Mouse (Mus musculus): ENCODE results near the gene Olfr325.
A peak's percentile ranks its signal among the peaks of the same experiment; 100 is the strongest.
"Not testable (repeated sequence)": the region's sequence is repeated elsewhere in the genome, so short reads cannot be mapped to it uniquely, and the experiment has no call there.

The Olfr325 gene

DNA sequence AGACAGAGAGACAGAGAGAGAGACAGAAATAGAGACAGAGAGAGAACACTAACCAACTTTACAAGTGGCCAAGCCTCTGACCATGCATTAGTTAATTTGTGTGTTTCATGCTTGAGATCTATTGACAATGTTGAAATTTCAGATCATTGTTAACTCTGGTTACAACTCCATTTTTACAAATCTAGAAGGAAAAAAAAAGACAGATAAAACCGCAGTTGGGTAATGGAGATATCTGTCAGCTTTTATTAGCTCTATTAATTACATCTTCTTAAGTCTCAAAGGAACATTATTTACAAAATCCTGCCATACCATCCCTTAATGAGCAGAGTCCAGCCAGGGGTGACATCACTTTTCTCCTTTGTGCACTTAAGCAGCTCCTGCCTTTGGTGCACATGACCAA lies at the start of gene Olfr325:
Olfr325 (plus strand) TSS at position 301 of the 400 bp plus-strand sequence.
- DNase-seq (ENCODE audit: low spot score in 2 of 2), result no peak

DNA sequence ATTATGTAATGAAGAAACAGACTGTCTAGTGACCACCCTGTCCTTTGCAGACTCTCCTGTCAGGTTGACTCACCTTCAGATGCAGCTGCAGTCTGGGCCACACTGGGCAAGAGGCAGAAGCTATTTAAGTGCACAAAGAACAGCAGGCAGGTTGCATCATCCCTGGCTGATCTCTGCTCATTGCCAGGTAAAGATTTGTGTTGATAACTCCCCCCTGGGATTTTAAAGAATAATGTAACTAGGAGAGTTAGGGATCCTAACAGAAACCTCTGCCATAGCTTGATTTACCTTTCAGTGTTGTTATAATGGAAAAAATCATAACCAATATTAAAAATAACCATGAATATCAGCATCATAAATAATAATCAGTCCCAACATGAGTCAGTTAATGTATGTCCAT lies 42.8 kb upstream of the Olfr325 start, which contains the start of gene Olfr330:
Olfr330 (minus strand) TSS at position 101 of the 400 bp plus-strand sequence.
- not testable (repeated sequence) for DNase-seq (ENCODE audit: low spot score in 2 of 2)

DNA sequence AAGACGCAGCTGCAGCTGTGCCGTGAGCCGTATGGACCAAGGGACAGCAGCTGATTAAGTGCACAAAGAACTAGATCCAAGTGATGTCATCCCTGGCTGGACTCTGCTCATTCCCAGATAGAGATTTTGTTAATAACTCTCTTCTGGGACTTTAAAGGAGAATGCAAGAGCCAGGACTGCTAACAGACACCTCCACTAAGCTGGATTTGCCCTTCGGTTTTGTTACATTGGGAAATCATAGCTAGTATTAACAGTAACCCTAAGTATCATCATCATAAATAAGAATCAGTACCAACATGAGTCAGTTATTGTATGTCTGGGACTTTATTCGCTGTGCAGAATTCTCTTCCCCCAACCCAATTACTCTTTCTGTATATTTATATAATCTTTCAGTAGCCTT lies 31.2 kb upstream of the Olfr325 start, which contains the start of gene Olfr329-ps:
Olfr329-ps (minus strand) TSS at position 101 of the 400 bp plus-strand sequence.
- no peak for DNase-seq (ENCODE audit: low spot score in 2 of 2)

DNA sequence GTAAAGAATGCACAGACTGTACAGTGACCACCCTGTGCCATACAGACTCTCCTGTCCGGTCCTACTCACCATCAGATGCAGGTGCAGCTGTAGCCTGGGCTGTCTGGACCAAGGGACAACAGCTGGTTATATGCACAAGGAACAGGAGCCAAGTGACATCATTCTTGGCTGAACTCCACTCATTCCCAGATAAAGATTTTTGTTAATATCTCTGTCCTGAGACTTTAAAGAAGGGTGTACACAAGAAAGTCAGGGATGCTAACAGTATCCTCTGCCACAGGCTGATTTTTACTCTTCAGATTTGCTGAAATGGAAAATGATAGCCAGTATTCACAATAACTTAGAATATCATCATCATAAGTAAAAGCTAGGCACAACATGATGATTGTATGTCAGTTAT lies 22.0 kb upstream of the Olfr325 start, which contains the start of gene Olfr328:
Olfr328 (minus strand) TSS at position 101 of the 400 bp plus-strand sequence.
- DNase-seq (ENCODE audit: low spot score in 2 of 2), result no peak

DNA sequence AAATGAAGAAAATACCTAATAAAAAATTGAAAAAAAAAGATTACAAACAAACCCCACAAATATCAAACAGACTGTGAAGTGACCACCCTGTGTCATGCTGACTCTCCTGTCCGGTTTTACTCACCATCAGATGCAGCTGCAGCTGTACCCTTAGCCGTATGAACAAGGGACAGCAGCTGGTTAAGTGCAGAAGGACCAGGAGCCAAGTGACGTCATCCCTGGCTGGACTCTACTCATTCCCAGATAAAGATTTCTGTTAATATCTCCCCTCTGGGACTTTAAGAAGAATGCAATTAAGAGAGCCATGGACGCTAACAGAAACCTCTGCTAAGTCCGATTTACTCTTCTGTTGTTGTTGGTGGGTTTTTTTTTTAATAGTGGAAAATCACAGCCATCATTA lies 7.1 kb upstream of the Olfr325 start, which contains the start of gene Olfr224:
Olfr224 (minus strand) TSS at position 149 of the 400 bp plus-strand sequence.
- DNase-seq (ENCODE audit: low spot score in 2 of 2), result no peak

DNA sequence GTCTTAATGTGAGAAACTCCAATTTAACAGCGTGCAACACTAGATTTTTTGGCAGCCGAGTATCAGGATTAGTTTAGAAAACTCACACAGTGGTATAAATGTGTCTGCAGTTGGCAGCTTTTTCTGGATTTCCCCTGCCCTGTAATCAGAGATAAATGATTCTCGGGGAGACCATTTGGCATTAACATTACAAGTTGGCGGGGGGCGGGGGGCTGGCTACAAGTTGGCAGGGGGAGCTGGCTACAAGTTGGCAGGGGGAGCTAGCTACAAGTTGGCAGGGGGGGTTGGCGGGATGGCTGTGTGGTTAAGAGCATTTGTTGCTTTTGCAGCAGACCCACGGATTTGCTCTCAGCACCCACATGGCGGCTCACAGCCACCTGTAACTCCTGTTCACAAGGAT lies 1.1 kb downstream of the Olfr325 start:
- DNase-seq (ENCODE audit: low spot score in 2 of 2), result peak; percentile 69 to 70

DNA sequence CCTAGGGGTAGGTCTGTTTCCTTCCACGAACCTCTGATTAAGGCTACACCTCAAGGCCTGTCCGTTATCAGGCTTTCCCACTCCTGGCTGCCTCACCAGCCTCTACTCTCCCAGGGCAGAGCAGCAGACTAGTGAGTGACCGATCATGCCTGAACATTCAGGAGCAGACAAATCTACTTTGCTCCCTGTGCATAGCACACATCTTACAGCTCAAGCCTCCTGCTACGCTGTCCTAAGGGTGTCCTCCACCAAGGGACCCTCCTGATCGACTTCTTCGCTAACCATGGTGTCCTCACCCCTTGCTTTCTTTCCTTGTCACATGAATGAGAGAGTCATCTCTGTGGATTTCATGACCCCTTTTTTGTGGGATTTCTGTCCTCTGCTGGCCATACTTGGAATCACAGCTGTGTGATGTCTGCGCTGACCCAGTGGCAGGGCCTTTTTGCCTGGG lies 10.4 kb downstream of the Olfr325 start:
- DNase-seq (ENCODE audit: low spot score in 2 of 2), result peak in 1 of 2 experiments; percentile 37

DNA sequence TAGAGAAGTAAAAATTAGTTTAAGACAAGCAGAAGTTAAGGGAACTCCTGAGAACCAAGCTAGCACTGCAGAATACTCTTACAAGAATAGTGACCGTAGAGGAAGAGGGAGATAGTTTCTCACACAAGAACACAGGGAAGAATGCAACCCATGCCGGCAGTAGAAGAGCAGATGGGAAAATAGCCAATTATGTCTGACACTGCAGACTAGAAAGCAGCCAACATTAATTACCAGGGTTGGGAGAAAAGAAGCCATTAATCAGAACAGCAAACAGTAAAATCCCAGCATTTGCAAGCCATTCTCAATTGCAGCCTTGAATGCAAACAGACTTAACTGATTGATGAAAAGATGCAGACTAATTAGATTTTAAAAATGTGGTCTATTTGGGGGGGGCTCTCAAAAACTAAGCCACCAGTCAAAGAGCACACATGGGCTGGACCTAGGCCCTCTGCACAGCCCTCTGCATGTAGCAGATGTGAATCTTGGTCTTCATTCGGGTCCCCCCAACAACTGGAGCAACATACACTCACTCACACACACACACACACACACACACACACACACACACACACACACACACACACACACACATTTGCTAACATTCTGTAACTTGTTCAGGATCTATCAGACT lies 11.2 kb downstream of the Olfr325 start:
- no peak for DNase-seq (ENCODE audit: low spot score in 2 of 2)

DNA sequence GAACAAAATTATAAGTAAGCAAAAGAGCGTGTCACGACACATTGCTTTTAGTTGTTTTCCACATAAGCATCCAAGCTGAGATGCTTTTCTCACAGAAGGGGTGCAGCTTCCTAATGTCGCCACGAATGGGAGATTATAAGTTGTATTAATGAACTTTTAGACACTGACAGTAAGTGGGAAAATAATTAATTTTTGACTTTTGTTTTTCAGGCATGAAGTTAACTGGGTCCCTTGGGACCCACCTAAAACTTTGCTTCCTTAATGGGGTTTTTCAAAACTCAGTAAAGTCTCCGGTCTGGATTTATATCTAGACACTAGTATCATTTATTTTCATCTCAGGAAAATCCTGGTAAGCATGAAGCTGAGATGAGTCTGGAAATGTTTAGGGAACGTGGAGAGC lies 17.3 kb downstream of the Olfr325 start, which contains the start of gene Olfr324:
Olfr324 (plus strand) TSS at position 301 of the 400 bp plus-strand sequence.
- DNase-seq (ENCODE audit: low spot score in 2 of 2), result no peak

DNA sequence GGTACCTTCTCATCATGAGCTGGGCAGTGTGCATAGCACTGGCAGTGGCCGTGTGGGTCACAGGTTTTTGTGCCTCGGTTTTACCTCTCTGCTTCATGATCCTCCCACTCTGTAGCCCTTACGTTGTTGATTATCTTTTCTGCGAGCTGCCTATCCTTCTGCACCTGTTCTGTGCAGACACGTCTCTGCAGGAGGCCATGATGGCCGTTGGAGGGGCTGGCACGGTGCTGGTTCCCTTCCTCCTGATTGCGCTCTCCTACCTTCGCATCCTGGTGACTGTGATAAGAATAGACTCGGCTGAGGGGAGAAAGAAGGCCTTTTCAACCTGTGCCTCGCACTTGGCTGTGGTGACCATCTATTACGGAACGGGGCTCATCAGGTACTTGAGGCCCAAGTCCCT lies 20.3 kb downstream of the Olfr325 start:
- DNase-seq (ENCODE audit: low spot score in 2 of 2), result no peak

DNA sequence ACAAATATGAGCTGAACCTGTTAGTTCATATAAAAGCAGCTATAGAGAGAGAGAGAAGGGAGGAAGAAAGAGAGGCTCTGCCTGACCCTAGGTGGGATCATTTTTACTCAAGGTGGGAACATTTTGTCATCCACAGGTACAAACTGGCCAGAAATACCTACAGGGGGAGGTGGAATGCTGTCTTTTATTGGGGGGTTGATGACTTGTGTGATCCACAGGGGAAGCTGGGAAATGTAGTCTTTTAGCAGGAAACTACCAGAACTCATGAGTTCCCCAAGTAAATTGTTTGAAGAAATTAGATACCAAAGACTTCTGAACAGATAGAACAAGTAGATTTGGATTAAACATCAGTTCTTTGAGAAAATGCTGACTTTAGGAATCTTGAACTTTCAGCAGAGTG lies 24.5 kb downstream of the Olfr325 start:
- DNase-seq (ENCODE audit: low spot score in 2 of 2), result no peak

DNA sequence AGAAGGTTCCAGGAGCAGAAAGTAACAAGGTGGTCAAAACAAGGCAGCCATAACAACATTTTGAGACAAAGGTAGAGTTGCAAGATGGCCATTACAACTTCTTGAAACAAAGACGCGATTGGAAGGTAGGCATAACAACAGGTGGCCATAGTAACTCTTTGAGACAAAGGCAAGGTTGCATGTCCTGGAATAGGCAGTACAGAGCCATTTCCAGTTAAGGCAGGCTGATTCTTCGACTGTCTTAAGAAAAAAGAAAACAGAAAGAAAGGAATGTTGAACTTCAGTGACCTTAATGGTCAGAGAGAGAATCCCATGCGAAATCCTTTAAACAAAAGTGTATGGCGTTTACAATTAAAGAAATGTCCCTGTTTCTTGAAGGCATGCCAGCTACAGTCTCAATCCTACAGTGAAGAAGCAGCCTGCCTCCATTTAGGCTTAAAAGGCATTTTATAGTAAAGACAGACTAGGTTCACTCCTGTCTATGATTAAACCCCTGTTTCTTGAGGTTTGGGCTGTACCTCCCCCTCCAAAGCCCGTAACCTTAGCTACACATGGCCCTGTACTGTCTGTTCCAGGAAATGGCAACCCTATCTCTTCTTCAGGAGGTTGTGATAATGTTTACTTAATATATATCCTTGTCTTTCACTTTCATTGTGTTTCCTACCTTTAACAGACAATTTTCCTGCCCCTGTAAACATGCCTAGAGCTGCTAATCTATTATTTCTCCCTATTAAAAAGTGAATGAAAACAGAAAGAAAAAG lies 25.4 kb downstream of the Olfr325 start:
- DNase-seq (ENCODE audit: low spot score in 2 of 2), result no peak

DNA sequence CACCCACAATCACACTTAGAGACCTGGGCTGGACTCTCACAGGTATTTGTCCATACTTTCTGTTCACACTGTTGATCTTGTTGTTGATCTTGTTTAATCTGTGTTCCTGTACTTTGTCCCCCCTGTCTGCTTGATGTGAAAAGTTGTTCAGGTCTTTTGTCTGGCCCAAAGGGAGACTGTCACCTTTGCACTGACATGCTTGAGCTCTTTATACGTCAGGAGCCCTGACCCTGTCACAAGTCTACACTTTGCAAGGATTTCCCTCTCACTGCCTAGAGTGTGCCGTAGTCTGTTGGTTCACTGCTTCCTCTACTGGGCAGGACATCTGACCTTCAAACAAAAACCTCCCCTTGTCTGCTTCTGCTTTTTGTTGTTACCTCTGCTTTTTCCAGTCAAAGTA lies 27.2 kb downstream of the Olfr325 start:
- no peak for DNase-seq (ENCODE audit: low spot score in 2 of 2)

DNA sequence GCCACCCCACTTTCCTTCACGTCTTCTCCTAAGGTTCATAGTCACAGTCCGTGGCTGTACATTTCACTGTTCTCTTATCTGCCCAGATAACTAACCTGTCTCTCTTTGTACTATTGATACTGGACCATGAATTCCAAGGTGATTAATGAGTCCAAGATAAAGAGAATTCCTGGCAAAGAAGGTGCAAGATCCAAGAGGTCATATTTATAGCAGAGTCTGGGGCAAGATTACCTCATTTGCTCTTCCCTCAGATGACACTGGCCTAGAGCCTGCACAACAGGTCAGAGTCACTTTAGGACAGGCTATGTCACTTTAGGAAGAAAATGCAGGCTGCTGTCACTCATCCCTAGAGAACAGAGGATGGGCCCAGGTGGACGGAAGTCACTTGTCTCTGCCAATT lies 27.7 kb downstream of the Olfr325 start:
- no peak for DNase-seq (ENCODE audit: low spot score in 2 of 2)

DNA sequence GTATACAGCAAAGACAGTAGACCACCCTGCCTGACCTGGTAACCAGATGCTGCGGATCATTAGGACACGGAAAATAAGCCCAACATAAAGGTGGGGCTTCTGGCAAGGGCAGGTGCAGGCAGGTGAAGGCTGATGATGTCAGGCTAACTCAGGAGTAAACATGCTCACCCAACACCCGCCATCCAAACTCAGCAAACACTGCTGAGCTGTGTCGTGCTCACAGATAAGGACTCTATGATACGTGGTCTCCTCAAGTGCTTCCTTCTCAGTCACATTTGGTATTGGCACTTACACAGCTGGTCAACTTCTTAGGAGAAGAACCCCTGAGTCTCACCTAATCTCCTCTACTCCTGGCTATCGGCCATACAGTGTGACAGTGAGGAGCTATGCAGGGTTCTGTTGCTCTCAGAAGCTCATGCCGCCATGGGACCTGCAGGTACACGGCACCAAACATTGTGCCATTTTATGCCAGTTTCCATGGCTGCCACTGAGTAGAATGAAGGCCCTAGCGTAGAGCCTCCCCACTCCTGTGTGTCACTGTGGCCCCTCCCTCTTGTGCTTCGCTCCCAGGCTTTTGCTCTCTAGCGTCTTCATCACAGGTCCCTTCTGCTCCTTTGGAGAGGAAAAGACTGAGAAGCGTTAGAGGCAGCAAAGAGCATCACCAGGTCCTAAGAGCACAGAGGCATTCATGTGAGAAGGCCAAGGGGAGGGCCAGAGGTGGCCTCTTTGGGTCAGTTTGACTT lies 28.8 kb downstream of the Olfr325 start:
- no peak for DNase-seq (ENCODE audit: low spot score in 2 of 2)

DNA sequence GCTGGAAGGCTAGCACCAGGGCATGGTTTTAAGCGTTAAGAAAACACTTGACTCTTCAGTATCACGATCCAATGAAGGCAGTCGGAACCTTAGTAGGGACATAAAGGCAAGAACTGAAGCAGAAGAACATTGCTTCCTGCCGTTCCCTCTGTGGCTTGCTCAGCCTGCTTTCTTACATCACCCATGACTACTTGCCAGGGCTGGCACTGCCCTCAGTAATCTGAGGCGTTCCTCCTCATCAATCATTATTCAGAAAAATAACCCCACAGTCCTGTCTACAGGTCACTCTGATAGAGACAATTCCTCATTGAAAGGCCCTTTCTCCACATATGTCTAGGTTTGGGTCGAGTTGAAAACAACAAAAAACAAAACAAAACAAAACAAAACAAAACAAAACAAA lies 29.5 kb downstream of the Olfr325 start:
- DNase-seq (ENCODE audit: low spot score in 2 of 2), result no peak

DNA sequence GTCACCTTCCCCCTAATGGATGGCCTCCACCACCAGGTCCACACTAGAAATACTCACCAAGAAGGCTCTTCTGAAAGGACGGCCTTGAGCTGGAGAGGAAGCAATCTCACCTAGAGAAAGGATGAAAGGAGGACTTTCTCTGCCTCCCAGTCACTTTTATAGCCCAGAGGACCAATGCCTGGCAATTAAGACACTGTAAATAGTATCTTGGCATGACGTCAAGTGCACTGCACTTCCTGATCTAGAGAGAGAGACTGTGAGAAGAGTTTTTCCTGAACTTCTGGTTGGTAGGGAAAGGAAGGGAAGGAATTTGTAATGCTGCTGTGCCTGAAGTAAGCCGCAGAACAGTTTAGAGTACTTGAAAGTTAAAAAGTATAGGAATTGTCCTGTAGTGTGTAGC lies 35.8 kb downstream of the Olfr325 start:
- DNase-seq (ENCODE audit: low spot score in 2 of 2), result no peak

DNA sequence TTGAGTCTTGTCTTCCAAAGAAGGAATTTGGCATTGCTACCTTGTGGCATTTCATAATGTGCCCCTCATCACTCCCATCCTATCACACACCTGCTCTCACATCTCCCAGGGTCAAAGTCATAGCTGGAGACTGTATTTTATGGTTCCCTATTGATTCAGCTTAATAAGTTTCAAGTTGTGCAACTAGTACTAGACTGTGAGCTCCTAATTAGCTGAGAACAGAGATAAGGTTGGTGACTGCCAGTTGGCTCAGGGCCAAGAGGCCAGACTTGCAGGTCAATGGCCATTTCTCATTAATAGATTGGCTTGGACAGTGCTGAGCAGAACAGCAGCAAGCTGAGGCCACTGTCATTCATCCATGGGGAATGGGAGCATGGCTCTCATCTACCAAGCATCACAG lies 37.0 kb downstream of the Olfr325 start:
- no peak for DNase-seq (ENCODE audit: low spot score in 2 of 2)

DNA sequence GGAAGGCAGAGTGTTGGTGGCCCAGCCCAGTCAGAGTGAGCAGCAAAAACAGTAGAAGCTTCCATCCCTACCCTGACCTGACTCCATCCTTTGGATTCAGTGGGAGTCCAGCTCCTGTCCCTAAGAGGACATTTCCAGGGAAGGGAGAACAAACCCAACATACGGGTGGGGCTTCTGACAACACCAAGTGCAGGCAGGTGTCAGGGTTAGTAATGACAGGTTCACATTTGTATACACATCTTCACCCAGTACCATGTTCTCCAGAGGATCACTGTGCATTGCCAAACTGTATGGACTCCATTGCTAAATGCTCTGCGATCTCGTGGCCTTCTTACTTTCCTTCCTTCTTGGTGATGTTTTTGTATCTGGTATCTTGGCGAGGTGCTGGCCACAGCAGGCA lies 38.4 kb downstream of the Olfr325 start, which contains the start of gene 2210407C18Rik:
2210407C18Rik (minus strand) TSS at position 101 of the 400 bp plus-strand sequence.
- no peak for DNase-seq (ENCODE audit: low spot score in 2 of 2)

DNA sequence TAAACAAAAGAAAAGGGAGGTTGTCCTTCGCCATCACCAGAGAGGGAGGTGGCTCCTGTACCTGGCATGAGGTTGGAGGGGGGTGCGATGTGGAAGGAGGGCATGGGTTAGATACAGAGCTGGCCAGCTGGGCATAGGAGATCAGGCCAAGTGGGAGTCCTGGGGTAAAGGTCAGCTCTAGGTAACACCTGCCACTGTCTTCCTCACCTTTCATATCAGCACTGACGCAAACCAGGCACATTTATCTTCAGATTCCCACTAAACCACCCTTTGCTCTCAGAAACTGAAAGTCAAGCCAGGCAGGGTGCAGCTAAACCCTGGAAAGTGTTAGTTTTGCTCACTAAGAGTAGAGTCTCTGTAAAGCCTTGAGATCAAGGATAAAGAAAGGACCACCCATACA lies 40.8 kb downstream of the Olfr325 start:
- DNase-seq (ENCODE audit: low spot score in 2 of 2), result no peak

DNA sequence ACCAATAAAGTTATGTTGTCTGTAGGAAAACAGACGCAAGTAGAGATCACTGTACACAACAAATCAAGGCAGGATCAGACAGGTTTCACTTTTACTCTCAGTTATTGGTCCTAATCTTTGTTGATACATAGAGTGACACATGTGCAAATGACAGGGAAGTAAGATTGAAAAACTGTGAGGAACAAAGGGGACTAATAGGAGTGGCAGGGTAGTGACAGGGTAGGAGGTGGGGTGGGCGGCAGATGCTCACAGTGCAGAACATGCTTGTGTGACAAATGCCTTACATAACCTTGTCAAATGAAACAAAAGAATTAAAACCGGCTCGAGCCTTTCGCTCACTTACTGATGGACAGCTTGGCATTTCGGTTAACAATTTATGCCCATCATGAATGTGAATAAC lies 41.3 kb downstream of the Olfr325 start:
- no peak for DNase-seq (ENCODE audit: low spot score in 2 of 2)

DNA sequence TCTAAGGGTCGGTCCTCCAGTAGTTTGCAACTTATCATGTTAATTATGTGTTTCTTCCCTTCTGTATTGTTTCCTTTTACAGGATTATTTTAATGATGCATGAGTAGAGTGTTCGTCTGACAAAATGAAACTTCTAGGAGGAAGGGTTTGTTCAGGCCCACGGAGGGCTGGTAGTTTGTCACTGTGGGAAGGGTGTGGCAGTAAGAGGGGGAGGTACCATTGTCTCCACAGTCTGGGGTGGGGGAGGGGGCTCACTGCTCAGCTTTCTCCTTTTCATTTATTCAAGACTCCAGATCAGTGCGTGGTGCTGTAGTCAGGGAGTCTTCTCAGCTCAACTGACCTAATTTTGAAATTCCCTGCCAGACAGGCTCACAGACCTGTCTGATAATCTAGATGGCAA lies 48.6 kb downstream of the Olfr325 start:
- DNase-seq (ENCODE audit: low spot score in 2 of 2), result no peak

All from right cerebral cortex, postnatal 10 days (tissue).